Mouse (Mus musculus) midbrain, embryonic 16.5 days (tissue): ENCODE measurements around the gene Nup188. TPM values are rescaled to one million over a fixed set of nuclear protein-coding genes. Genes with fewer than 3 reads are reported as not detected.

Source experiments
- ATAC-seq: fragments of 200-750 bp; cut with Nextera tagmentation; 2 replicates; pipeline ENCODE4 v1.8.0; 2017; ENCODE audit warnings: moderate TSS enrichment
- H3K27ac ChIP-seq: fragments of 300-500 bp; sonication (generic); 2 replicates; pipeline ENCODE4 v1.5.1; 2014; ENCODE audit warnings: mild to moderate bottlenecking, low read length, mixed read lengths
- H3K27me3 ChIP-seq: fragments of 300-500 bp; sonication (generic); 2 replicates; pipeline ENCODE4 v1.6.1; 2014; ENCODE audit warnings: low read depth, low read length, mixed read lengths; ENCODE audit not compliant: control insufficient read depth, insufficient read depth
- H3K36me3 ChIP-seq: fragments of 300-500 bp; sonication (generic); 2 replicates; pipeline ENCODE4 v1.6.1; 2014; ENCODE audit warnings: mild to moderate bottlenecking, low read length, moderate library complexity, mixed read lengths; ENCODE audit not compliant: control insufficient read depth, insufficient read depth
- H3K4me1 ChIP-seq: fragments of 300-500 bp; sonication (generic); 2 replicates; pipeline ENCODE4 v1.6.1; 2014; ENCODE audit warnings: mild to moderate bottlenecking, low read length, mixed read lengths; ENCODE audit not compliant: control insufficient read depth, insufficient read depth
- H3K4me2 ChIP-seq: fragments of 300-500 bp; sonication (generic); 2 replicates; pipeline ENCODE4 v1.6.1; 2014; ENCODE audit warnings: mild to moderate bottlenecking, low read length, mixed read lengths
- H3K4me3 ChIP-seq: fragments of 300-500 bp; sonication (generic); 2 replicates; pipeline ENCODE4 v1.5.1; 2014; ENCODE audit warnings: low read depth, mild to moderate bottlenecking, low read length, moderate library complexity, mixed read lengths
- H3K9ac ChIP-seq: fragments of 300-500 bp; sonication (generic); 2 replicates; pipeline ENCODE4 v1.6.1; 2014; ENCODE audit warnings: low read depth, low read length, mixed read lengths
- H3K9me3 ChIP-seq: fragments of 300-500 bp; sonication (generic); replicated peaks from 2 replicates; pipeline ENCODE4 v1.6.1; 2014; ENCODE audit warnings: mild to moderate bottlenecking, low read length, mixed read lengths; ENCODE audit not compliant: control insufficient read depth, poor library complexity, severe bottlenecking
- WGBS: fragments of 180-500 bp; shearing (Covaris S2); extraction: QIAGEN DNeasy Blood & Tissue Kit; methylation state at CpG from one replicate; pipeline ENCODE4 v1.1.7; 2014; 5-methylcytosine and 5-hydroxymethylcytosine counted together
- polyA plus RNA-seq: library from polyadenylated mRNA; unstranded; fragments of >200 nt; fragmentation: Nextera tagmentation; extraction: Ambion mirVana; gene quantifications from 2 replicates; pipeline ENCODE4 v1.2.1, GENCODE M21; 2015

Gene Nup188
- 18.9 and 19.6 TPM in 2 replicates for polyA plus RNA-seq

GRCm38 (mm10) chr2:30286192-30287026 is at the start of gene Nup188, which contains the start of gene Dolk:
TSS of gene Nup188 (plus strand) at chr2:30286397.
TSS of gene Dolk (minus strand) at chr2:30286334.
- Histone ChIP-seq H3K4me1 (peaks cover 17% of the 10 kb centered on the region), H3K4me3 (peak within 1 kb of the TSS; percentile 90), H3K4me2 (peak within 1 kb of the TSS; percentile 91), H3K27ac (peak within 1 kb of the TSS; percentile 67), H3K36me3 (0 out of 2 replicates have a peak, but pooled peaks cover 2% of the 10 kb centered on the region), H3K27me3 (no peaks in the 10 kb centered on the region), H3K9me3 (no peaks in the 10 kb centered on the region), H3K9ac (peak within 1 kb of the TSS; percentile 89)
- WGBS: under 1% methylated on average over 65 of the region's 68 CpGs
- ATAC-seq: peak; percentile 90

GRCm38 (mm10) chr2:30236426-30237198 is 49.6 kb upstream of the Nup188 start:
- ATAC-seq: no peak; the same call in 1 of the 2 replicates
- Histone ChIP-seq H3K9me3 (no peaks in the 10 kb centered on the region), H3K9ac (peak overlapping the region; percentile 65), H3K27ac (peak overlapping the region; percentile 89), H3K4me3 (peak overlapping the region; percentile 60), H3K4me1 (peaks cover 20% of the 10 kb centered on the region), H3K4me2 (peak overlapping the region; percentile 65), H3K36me3 (no peaks in the 10 kb centered on the region), H3K27me3 (no peaks in the 10 kb centered on the region)
- 3% methylated on average over 18 of the region's 18 CpGs for WGBS

- ATAC-seq: peak; percentile 98
- Histone ChIP-seq H3K36me3 (no peaks in the 10 kb centered on the region), H3K4me2 (peak within 1 kb of the TSS; percentile 95), H3K4me3 (peak within 1 kb of the TSS; percentile 60), H3K9ac (peak within 1 kb of the TSS; percentile 87), H3K27ac (peak within 1 kb of the TSS; percentile 89), H3K27me3 (no peaks in the 10 kb centered on the region), H3K4me1 (peaks cover 20% of the 10 kb centered on the region), H3K9me3 (no peaks in the 10 kb centered on the region)
- under 1% methylated on average over 61 of the region's 67 CpGs for WGBS
Measured at GRCm38 (mm10) chr2:30237199-30237880, 48.9 kb upstream of the Nup188 start, which contains the start of gene Lrrc8a. TSS of gene Lrrc8a (plus strand) at chr2:30237715.

- Histone ChIP-seq H3K4me1 (peaks cover 20% of the 10 kb centered on the region), H3K27me3 (no peaks in the 10 kb centered on the region), H3K27ac (peak overlapping the region; percentile 89), H3K4me2 (peak overlapping the region; percentile 95), H3K9ac (peak overlapping the region; percentile 87), H3K4me3 (peak overlapping the region; percentile 60), H3K9me3 (no peaks in the 10 kb centered on the region), H3K36me3 (0 out of 2 replicates have a peak, but pooled peaks cover 2% of the 10 kb centered on the region)
- ATAC-seq: peak; percentile 89
- 0% methylated on average over 38 of the region's 42 CpGs for WGBS
Measured at GRCm38 (mm10) chr2:30237881-30238280, 48.3 kb upstream of the Nup188 start.

- peak overlapping the region; percentile 95 for H3K4me2 ChIP-seq
- H3K4me1 ChIP-seq: peaks cover 20% of the 10 kb centered on the region
- H3K4me3 ChIP-seq: peak overlapping the region; percentile 60
- H3K9me3 ChIP-seq: no peaks in the 10 kb centered on the region
- no peak overlapping the region for H3K27ac ChIP-seq
- peak overlapping the region; percentile 87 for H3K9ac ChIP-seq
- WGBS: 78% methylated on average over 3 of the region's 3 CpGs
- H3K36me3 ChIP-seq: peaks cover 7% of the 10 kb centered on the region; the same call in 1 of the 2 replicates
- H3K27me3 ChIP-seq: no peaks in the 10 kb centered on the region
- no peak for ATAC-seq
Measured at GRCm38 (mm10) chr2:30238906-30239465, 47.2 kb upstream of the Nup188 start.

GRCm38 (mm10) chr2:30239777-30240176 is 46.4 kb upstream of the Nup188 start:
- no peaks in the 10 kb centered on the region for H3K9me3 ChIP-seq
- H3K9ac ChIP-seq: 0 out of 2 replicates have a peak overlapping the region, but pooled peaks have one; percentile 87
- no peak overlapping the region for H3K4me3 ChIP-seq
- H3K27me3 ChIP-seq: no peaks in the 10 kb centered on the region
- 82% methylated on average over 4 of the region's 4 CpGs for WGBS
- ATAC-seq: no peak
- no peak overlapping the region for H3K27ac ChIP-seq
- peaks cover 7% of the 10 kb centered on the region for H3K36me3 ChIP-seq
- no peak overlapping the region; the same call in 1 of the 2 replicates for H3K4me2 ChIP-seq
- H3K4me1 ChIP-seq: peaks cover 20% of the 10 kb centered on the region

GRCm38 (mm10) chr2:30240267-30240666 is 45.9 kb upstream of the Nup188 start, which contains the start of gene Gm28035:
TSS of gene Gm28035 (plus strand) at chr2:30240567.
- Histone ChIP-seq H3K4me2 (peak within 1 kb of the TSS; percentile 95; the same call in 1 of the 2 replicates), H3K4me3 (no peak within 1 kb of the TSS), H3K27me3 (no peaks in the 10 kb centered on the region), H3K9me3 (no peaks in the 10 kb centered on the region), H3K27ac (no peak within 1 kb of the TSS), H3K36me3 (peaks cover 7% of the 10 kb centered on the region), H3K9ac (0 out of 2 replicates have a peak within 1 kb of the TSS, but pooled peaks have one; percentile 87), H3K4me1 (peaks cover 20% of the 10 kb centered on the region)
- WGBS: 86% methylated on average over 2 of the region's 2 CpGs
- no peak for ATAC-seq

GRCm38 (mm10) chr2:30242509-30242908 is 43.7 kb upstream of the Nup188 start:
- Histone ChIP-seq H3K9me3 (no peaks in the 10 kb centered on the region), H3K9ac (no peak overlapping the region), H3K36me3 (peaks cover 7% of the 10 kb centered on the region), H3K27me3 (no peaks in the 10 kb centered on the region), H3K4me3 (no peak overlapping the region), H3K4me2 (no peak overlapping the region), H3K27ac (no peak overlapping the region), H3K4me1 (peaks cover 13% of the 10 kb centered on the region)
- ATAC-seq: no peak
- WGBS: 43% methylated on average over 4 of the region's 4 CpGs
